Mouse (Mus musculus): ENCODE results near the gene Ajap1.

GRCm38 (mm10) chr4:153425961-153426656 lies 56.5 kb downstream of the Ajap1 start:
- TF ChIP-seq GATA1 (IDR thresholded peaks at IDR 0.05; ENCODE audit: borderline replicate concordance, low read length) (no peak), FLI1 (IDR thresholded peaks at IDR 0.05; ENCODE audit: low read length) (no peak)

Measured in megakaryocyte, embryonic 14.5 days (primary cell).